Mouse (Mus musculus) thymus, adult 2 months (tissue): ENCODE results near the gene Qrich2. TPM values are rescaled to one million over a fixed set of nuclear protein-coding genes. Genes with fewer than 3 reads are reported as not detected.
"Not testable (repeated sequence)": the region's sequence is repeated elsewhere in the genome, so short reads cannot be mapped to it uniquely, and the experiment has no call there.

ENCODE experiments used
- DNase-seq: peaks from one replicate; pipeline ENCODE4 v3.0.0; 2021
- H3K27ac ChIP-seq: fragments of 200-500 bp; 2 replicates; pipeline ENCODE4 v1.5.1; 2012; ENCODE audit warnings: low read length, control low read depth; ENCODE audit not compliant: control insufficient read depth, insufficient read depth
- H3K27me3 ChIP-seq: fragments of 200-500 bp; 2 replicates; pipeline ENCODE4 v1.6.1; 2012; ENCODE audit warnings: mild to moderate bottlenecking, low read length, moderate library complexity, mixed read lengths; ENCODE audit not compliant: control insufficient read depth, insufficient read depth
- H3K36me3 ChIP-seq: fragments of 200-500 bp; 2 replicates; pipeline ENCODE4 v1.6.1; 2012; ENCODE audit warnings: mild to moderate bottlenecking, low read length, moderate library complexity; ENCODE audit not compliant: control insufficient read depth, insufficient read depth
- H3K4me1 ChIP-seq: fragments of 200-500 bp; replicated peaks from 2 replicates; pipeline ENCODE4 v1.6.1; 2012; ENCODE audit warnings: low read length; ENCODE audit not compliant: control insufficient read depth, insufficient read depth
- H3K4me3 ChIP-seq: fragments of 200-500 bp; 2 replicates; pipeline ENCODE4 v1.5.1; 2012; ENCODE audit warnings: mild to moderate bottlenecking, low read length, control low read depth, moderate library complexity; ENCODE audit not compliant: control insufficient read depth, insufficient read depth
- CTCF ChIP-seq: fragments of 200-500 bp; IDR thresholded peaks from 2 replicates; pipeline ENCODE4 v1.5.1; 2012; ENCODE audit warnings: mild to moderate bottlenecking, control low read depth, low read length, moderate library complexity, borderline replicate concordance; ENCODE audit not compliant: control insufficient read depth, poor library complexity, insufficient read depth; ENCODE audit errors: extremely low read depth
- POLR2A ChIP-seq: fragments of 200-500 bp; IDR thresholded peaks from 2 replicates; pipeline ENCODE4 v1.6.1; 2012; ENCODE audit warnings: mild to moderate bottlenecking, low read length, control low read depth, moderate library complexity; ENCODE audit not compliant: control insufficient read depth, poor library complexity, insufficient read depth; ENCODE audit errors: extremely low read depth
- WGBS: fragments of 180-500 bp; shearing (Covaris S2); methylation state at CpG from one replicate; pipeline ENCODE4 v1.1.7; 2018; 5-methylcytosine and 5-hydroxymethylcytosine counted together
- polyA plus RNA-seq: library from polyadenylated mRNA; depleted of rRNA; stranded (reverse); fragments of >200 nt; gene quantifications from 2 replicates; pipeline ENCODE4 v1.2.3, GENCODE M21; 2012

Gene Qrich2
- polyA plus RNA-seq, 1 experiment = 0.24 TPM

- no peak overlapping the region for H3K27ac ChIP-seq
- 92% methylated on average over 6 of the region's 6 CpGs for WGBS
Measured at GRCm38 (mm10) chr11:116426852-116427575, 39.0 kb downstream of the Qrich2 start.

GRCm38 (mm10) chr11:116426328-116426727 is 39.7 kb downstream of the Qrich2 start:
- H3K4me1 ChIP-seq = peaks cover 24% of the 10 kb centered on the region
- not testable (repeated sequence) for H3K36me3 ChIP-seq, DNase-seq, H3K27ac ChIP-seq, H3K27me3 ChIP-seq, H3K4me3 ChIP-seq
- 97% methylated on average over 11 of the region's 11 CpGs for WGBS

More at GRCm38 (mm10) chr11:116426852-116427575, 39.0 kb downstream of the Qrich2 start:
- H3K36me3 ChIP-seq = no peaks in the 10 kb centered on the region
- H3K27me3 ChIP-seq = no peaks in the 10 kb centered on the region
- H3K4me3 ChIP-seq = no peak overlapping the region
- peaks cover 24% of the 10 kb centered on the region for H3K4me1 ChIP-seq
- TF ChIP-seq CTCF = no peak
- TF ChIP-seq POLR2A = no peak
- no peak for DNase-seq

GRCm38 (mm10) chr11:116424621-116425407 is 41.2 kb downstream of the Qrich2 start:
- Histone ChIP-seq H3K27me3 (no peaks in the 10 kb centered on the region), H3K4me3 (no peak overlapping the region), H3K27ac (peak overlapping the region; percentile 21; the same call in 1 of the 2 replicates), H3K36me3 (no peaks in the 10 kb centered on the region), H3K4me1 (peaks cover 22% of the 10 kb centered on the region)
- no peak for DNase-seq
- TF ChIP-seq CTCF (no peak), POLR2A (no peak)
- 58% methylated on average over 8 of the region's 8 CpGs for WGBS

- peak; percentile 35 for DNase-seq
- 32% methylated on average over 10 of the region's 10 CpGs for WGBS
- Histone ChIP-seq H3K27me3 (no peaks in the 10 kb centered on the region), H3K4me3 (0 out of 2 replicates have a peak overlapping the region, but pooled peaks have one; percentile 6), H3K4me1 (peaks cover 16% of the 10 kb centered on the region), H3K27ac (peak overlapping the region; percentile 37; the same call in 1 of the 2 replicates), H3K36me3 (no peaks in the 10 kb centered on the region)
- TF ChIP-seq POLR2A (no peak), CTCF (no peak)
Measured at GRCm38 (mm10) chr11:116423782-116424620, 42.0 kb downstream of the Qrich2 start.

- DNase-seq = no peak
- no peaks in the 10 kb centered on the region for H3K27me3 ChIP-seq
- no peak overlapping the region for H3K27ac ChIP-seq
- 80% methylated on average over 6 of the region's 6 CpGs for WGBS
- no peak for TF ChIP-seq CTCF
- no peak for TF ChIP-seq POLR2A
- H3K4me1 ChIP-seq = peaks cover 21% of the 10 kb centered on the region
- no peak overlapping the region for H3K4me3 ChIP-seq
- no peaks in the 10 kb centered on the region for H3K36me3 ChIP-seq
Measured at GRCm38 (mm10) chr11:116423214-116423613, 42.8 kb downstream of the Qrich2 start.

- 90% methylated on average over 2 of the region's 2 CpGs for WGBS
- Histone ChIP-seq H3K27ac (no peak overlapping the region), H3K4me3 (no peak overlapping the region), H3K27me3 (no peaks in the 10 kb centered on the region), H3K4me1 (peaks cover 26% of the 10 kb centered on the region), H3K36me3 (no peaks in the 10 kb centered on the region)
- no peak for DNase-seq
- TF ChIP-seq CTCF = no peak
- TF ChIP-seq POLR2A = no peak
Measured at GRCm38 (mm10) chr11:116422562-116422961, 43.5 kb downstream of the Qrich2 start.
